Mouse (Mus musculus) kidney, adult 2 months (tissue): ENCODE results near the gene Gm26920. TPM values are rescaled to one million over a fixed set of nuclear protein-coding genes. Genes with fewer than 3 reads are reported as not detected.

Experiments
- DNase-seq: peaks from one replicate; pipeline ENCODE4 v3.0.0; 2021
- H3K27ac ChIP-seq: fragments of 200-500 bp; 2 replicates; pipeline ENCODE4 v1.5.1; 2012; ENCODE audit warnings: low read depth, low read length, control low read depth, inconsistent platforms; ENCODE audit not compliant: insufficient read depth
- H3K27me3 ChIP-seq: fragments of 200-500 bp; replicated peaks from 2 replicates; pipeline ENCODE4 v1.6.1; 2012; ENCODE audit warnings: mild to moderate bottlenecking, moderate library complexity, low read length, inconsistent platforms; ENCODE audit not compliant: control insufficient read depth, insufficient read depth
- H3K36me3 ChIP-seq: fragments of 200-500 bp; 2 replicates; pipeline ENCODE4 v1.6.1; 2012; ENCODE audit warnings: mild to moderate bottlenecking, moderate library complexity, low read length, inconsistent platforms; ENCODE audit not compliant: control insufficient read depth, insufficient read depth
- H3K4me1 ChIP-seq: fragments of 200-500 bp; 2 replicates; pipeline ENCODE4 v1.6.1; 2011; ENCODE audit warnings: low read length; ENCODE audit not compliant: control insufficient read depth, insufficient read depth
- H3K4me3 ChIP-seq: fragments of 200-500 bp; 2 replicates; pipeline ENCODE4 v1.5.1; 2011; ENCODE audit warnings: mild to moderate bottlenecking, low read depth, low read length, control low read depth; ENCODE audit not compliant: insufficient read depth
- CTCF ChIP-seq: fragments of 200-500 bp; conservative IDR thresholded peaks from 2 replicates; pipeline ENCODE4 v1.5.1; 2011; ENCODE audit warnings: low read depth, mild to moderate bottlenecking, control low read depth, low read length, moderate library complexity, mixed read lengths; ENCODE audit not compliant: insufficient read depth, insufficient read length
- POLR2A ChIP-seq: fragments of 200-500 bp; IDR thresholded peaks from one replicate; pipeline ENCODE4 v1.6.1; 2011; ENCODE audit warnings: low read depth, low read length, control low read depth
- WGBS: fragments of 180-500 bp; shearing (Covaris S2); methylation state at CpG from one replicate; pipeline ENCODE4 v1.1.7; 2018; 5-methylcytosine and 5-hydroxymethylcytosine counted together
- polyA plus RNA-seq: library from polyadenylated mRNA; depleted of rRNA; stranded (reverse); fragments of >200 nt; gene quantifications from 2 replicates; pipeline ENCODE4 v1.2.3, GENCODE M21; 2012

Gene Gm26920
- polyA plus RNA-seq, 1 experiment, result not detected

DNA sequence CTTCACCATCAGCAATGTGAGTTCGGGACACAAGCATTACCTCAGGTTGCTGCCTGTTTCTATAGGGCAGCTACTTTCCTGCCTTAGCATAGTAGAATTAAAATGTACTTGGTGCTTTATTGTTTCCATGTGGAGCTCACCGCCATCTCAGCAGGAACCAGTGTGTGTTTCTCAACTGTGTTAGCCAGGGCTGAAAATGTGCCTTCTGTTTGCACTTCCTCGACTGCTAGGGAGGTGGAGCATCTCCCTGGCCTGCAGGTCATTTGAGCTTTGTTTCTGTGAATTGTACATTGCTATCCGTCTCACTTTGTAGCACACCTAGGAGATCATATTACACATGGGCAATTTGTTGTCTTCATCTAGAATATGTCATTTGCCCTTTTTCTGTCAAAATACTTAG lies 62.9 kb downstream of the Gm26920 start:
- 59% methylated on average over 4 of the region's 4 CpGs for WGBS
- Histone ChIP-seq H3K27ac (no peak overlapping the region), H3K27me3 (no peaks in the 10 kb centered on the region), H3K4me3 (no peak overlapping the region), H3K36me3 (no peaks in the 10 kb centered on the region), H3K4me1 (no peaks in the 10 kb centered on the region)
- no peak for TF ChIP-seq CTCF
- no peak for TF ChIP-seq POLR2A
- no peak for DNase-seq

DNA sequence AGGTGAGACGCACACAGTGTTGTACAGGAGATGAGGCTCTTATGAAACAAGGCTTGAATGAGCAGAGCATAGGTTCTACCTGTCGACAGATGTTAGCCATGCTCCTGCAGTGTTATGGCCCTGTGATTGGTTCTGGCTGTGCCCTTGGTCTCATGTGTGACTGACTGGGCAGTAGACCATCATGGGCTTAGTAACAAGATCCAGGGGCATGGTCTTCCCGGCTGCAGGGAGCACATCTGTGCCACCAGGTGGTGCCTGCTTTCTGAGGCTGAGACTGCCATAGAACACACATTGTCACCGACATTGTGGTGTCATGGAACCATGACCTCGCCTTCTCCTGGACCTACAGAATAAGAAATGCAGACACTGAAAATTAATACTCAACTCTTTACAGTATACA lies 64.9 kb downstream of the Gm26920 start:
- no peak for DNase-seq
- TF ChIP-seq CTCF (0 out of 2 replicates have a peak, but pooled peaks have one; percentile 17), POLR2A (no peak)
- Histone ChIP-seq H3K4me3 (no peak overlapping the region), H3K27me3 (no peaks in the 10 kb centered on the region), H3K4me1 (no peaks in the 10 kb centered on the region), H3K36me3 (no peaks in the 10 kb centered on the region), H3K27ac (no peak overlapping the region)
- WGBS, result 59% methylated on average over 5 of the region's 5 CpGs

DNA sequence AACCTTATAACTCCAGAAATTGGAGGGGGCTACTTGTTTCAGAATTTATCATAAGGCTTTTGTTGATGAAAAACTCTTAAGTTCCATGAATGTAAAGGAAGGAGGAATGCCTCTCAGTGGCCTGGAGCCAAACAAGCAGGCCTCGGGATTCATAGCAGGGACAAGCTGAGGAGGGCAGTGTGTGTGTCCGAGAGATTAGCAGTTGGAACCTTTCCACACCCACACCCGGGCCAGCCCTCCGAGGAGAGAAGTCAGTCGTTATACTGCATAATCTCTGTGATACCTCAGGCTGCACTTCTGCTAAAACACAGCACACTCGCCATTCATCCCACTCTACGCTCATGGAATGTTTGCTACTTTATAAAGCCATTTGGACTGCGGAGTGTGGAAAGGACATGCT lies 66.4 kb downstream of the Gm26920 start:
- Histone ChIP-seq H3K4me3 (no peak overlapping the region), H3K4me1 (no peaks in the 10 kb centered on the region), H3K27ac (no peak overlapping the region), H3K36me3 (no peaks in the 10 kb centered on the region), H3K27me3 (no peaks in the 10 kb centered on the region)
- DNase-seq, result no peak
- no peak for TF ChIP-seq POLR2A
- TF ChIP-seq CTCF, result no peak
- WGBS, result 79% methylated on average over 8 of the region's 8 CpGs

DNA sequence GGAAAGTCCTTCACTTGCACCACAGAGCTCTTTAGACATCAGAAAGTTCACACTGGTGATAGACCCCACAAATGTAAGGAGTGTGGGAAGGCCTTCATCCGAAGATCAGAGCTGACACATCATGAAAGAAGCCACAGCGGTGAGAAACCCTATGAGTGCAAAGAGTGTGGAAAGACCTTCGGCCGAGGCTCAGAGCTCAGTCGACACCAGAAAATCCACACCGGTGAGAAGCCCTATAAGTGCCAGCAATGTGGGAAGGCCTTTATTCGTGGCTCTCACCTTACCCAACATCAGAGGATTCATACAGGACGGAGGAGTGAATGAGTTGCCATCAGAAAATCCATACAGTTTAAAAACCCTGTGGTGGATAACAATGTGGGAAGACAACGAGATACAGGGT lies 66.9 kb downstream of the Gm26920 start:
- H3K27me3 ChIP-seq, result no peaks in the 10 kb centered on the region
- TF ChIP-seq CTCF, result no peak
- no peak for TF ChIP-seq POLR2A
- no peak overlapping the region for H3K4me3 ChIP-seq
- no peaks in the 10 kb centered on the region for H3K36me3 ChIP-seq
- WGBS, result 96% methylated on average over 9 of the region's 9 CpGs
- no peaks in the 10 kb centered on the region for H3K4me1 ChIP-seq
- no peak for DNase-seq
- no peak overlapping the region for H3K27ac ChIP-seq

DNA sequence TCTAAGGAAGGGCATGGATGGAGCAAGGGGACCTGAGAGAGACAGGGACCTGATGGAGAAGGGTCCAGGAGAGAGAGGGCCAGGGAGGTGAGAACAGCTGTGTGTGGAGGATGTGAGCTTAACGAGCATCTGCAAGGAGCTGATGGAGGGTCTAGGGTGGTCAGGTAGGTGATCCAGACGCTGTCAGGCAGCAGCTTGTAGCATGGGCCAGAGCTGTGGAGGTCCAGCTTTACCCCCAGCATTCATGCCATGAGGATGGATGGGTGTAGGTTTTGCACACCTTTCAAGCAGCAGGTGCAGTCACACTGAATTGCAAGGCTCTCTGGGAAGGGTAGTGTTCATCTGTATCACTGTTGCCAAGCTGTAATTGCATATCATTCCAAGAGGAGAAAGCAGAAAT lies 70.7 kb downstream of the Gm26920 start:
- H3K36me3 ChIP-seq, result no peaks in the 10 kb centered on the region; the same call in 1 of the 2 replicates
- H3K4me3 ChIP-seq, result no peak overlapping the region
- 94% methylated on average over 2 of the region's 2 CpGs for WGBS
- TF ChIP-seq CTCF (no peak), POLR2A (no peak)
- no peak overlapping the region for H3K27ac ChIP-seq
- no peaks in the 10 kb centered on the region for H3K4me1 ChIP-seq
- H3K27me3 ChIP-seq, result no peaks in the 10 kb centered on the region
- DNase-seq, result no peak

DNA sequence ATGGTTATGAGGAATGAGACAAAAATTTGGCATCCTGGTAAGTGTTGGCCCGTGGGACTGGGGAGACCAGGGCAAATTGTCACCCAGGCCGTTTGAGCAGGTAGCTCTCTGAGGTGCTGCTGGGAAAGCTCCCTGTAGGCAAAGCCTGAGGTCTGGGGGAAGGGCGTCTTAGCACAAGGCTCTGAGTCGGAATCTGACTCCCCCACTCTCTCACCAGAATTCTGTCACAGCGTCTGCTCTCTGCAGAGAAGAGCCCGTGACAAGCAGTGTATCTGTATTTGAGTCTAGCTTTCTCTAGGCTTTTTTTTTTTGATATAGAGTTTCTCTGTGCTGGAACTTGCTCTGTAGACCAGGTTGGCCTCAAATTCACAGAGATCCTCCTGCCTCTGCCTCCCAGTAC lies 73.0 kb downstream of the Gm26920 start:
- Histone ChIP-seq H3K27ac (no peak overlapping the region), H3K27me3 (no peaks in the 10 kb centered on the region), H3K4me1 (no peaks in the 10 kb centered on the region), H3K4me3 (no peak overlapping the region), H3K36me3 (no peaks in the 10 kb centered on the region; the same call in none of the 2 replicates)
- 86% methylated on average over 6 of the region's 6 CpGs for WGBS
- TF ChIP-seq POLR2A (no peak), CTCF (no peak)
- no peak for DNase-seq

GRCm38 (mm10) chr7:30012956-30013363 lies 77.2 kb downstream of the Gm26920 start:
- Histone ChIP-seq H3K27ac (no peak overlapping the region), H3K36me3 (no peaks in the 10 kb centered on the region; the same call in none of the 2 replicates), H3K4me1 (peaks cover 11% of the 10 kb centered on the region), H3K4me3 (no peak overlapping the region), H3K27me3 (no peaks in the 10 kb centered on the region)
- peak; percentile 63 for DNase-seq
- TF ChIP-seq POLR2A (no peak), CTCF (peak; percentile 39)
- 67% methylated on average over 4 of the region's 4 CpGs for WGBS
